Mouse (Mus musculus) forebrain, embryonic 10.5 days (tissue): ENCODE results near the gene Tmem189. TPM values are rescaled to one million over a fixed set of nuclear protein-coding genes. Genes with fewer than 3 reads are reported as not detected.

Experiments used
- DNase-seq: peaks from one replicate; pipeline ENCODE4 v3.0.0-alpha.2; 2017; ENCODE audit warnings: low spot score; ENCODE audit errors: extremely low spot score
- H3K27ac ChIP-seq: fragments of 300-500 bp; sonication (generic); 2 replicates; pipeline ENCODE4 v1.5.1; 2016; ENCODE audit warnings: mild to moderate bottlenecking
- H3K27me3 ChIP-seq: fragments of 300-500 bp; sonication (generic); 2 replicates; pipeline ENCODE4 v1.6.1; 2016; ENCODE audit warnings: mild to moderate bottlenecking; ENCODE audit not compliant: poor library complexity, severe bottlenecking
- H3K36me3 ChIP-seq: fragments of 300-500 bp; sonication (generic); replicated peaks from 2 replicates; pipeline ENCODE4 v1.6.1; 2016; ENCODE audit warnings: mild to moderate bottlenecking, moderate library complexity
- H3K4me1 ChIP-seq: fragments of 300-500 bp; sonication (generic); 2 replicates; pipeline ENCODE4 v1.6.1; 2016
- H3K4me3 ChIP-seq: fragments of 300-500 bp; sonication (generic); 2 replicates; pipeline ENCODE4 v1.5.1; 2016; ENCODE audit warnings: mild to moderate bottlenecking, moderate library complexity
- H3K9me3 ChIP-seq: fragments of 300-500 bp; sonication (generic); 2 replicates; pipeline ENCODE4 v1.6.1; 2016; ENCODE audit warnings: mild to moderate bottlenecking, moderate library complexity
- WGBS: fragments of 180-500 bp; shearing (Covaris S2); methylation state at CpG from one replicate; pipeline ENCODE4 v1.1.7; 2016; 5-methylcytosine and 5-hydroxymethylcytosine counted together
- polyA plus RNA-seq: library from polyadenylated mRNA; unstranded; fragments of >200 nt; fragmentation: Nextera tagmentation; extraction: Ambion mirVana; gene quantifications from 2 replicates; pipeline ENCODE4 v1.2.1, GENCODE M21; 2016

The Tmem189 gene
- polyA plus RNA-seq, 1 experiment from 2014 or later = 31.5 TPM

- no peaks in the 10 kb centered on the region for H3K9me3 ChIP-seq
- H3K4me1 ChIP-seq = peaks cover 26% of the 10 kb centered on the region
- no peak overlapping the region for H3K27ac ChIP-seq
- 88% methylated on average over 4 of the region's 4 CpGs for WGBS
- H3K36me3 ChIP-seq = no peaks in the 10 kb centered on the region
- no peak overlapping the region for H3K4me3 ChIP-seq
- peaks cover 76% of the 10 kb centered on the region for H3K27me3 ChIP-seq
- no peak for DNase-seq
Observed at GRCm38 (mm10) chr2:167687250-167687586, 2.4 kb downstream of the Tmem189 start.

GRCm38 (mm10) chr2:167686382-167687249 lies 3.0 kb downstream of the Tmem189 start:
- H3K27me3 ChIP-seq = peaks cover 70% of the 10 kb centered on the region

GRCm38 (mm10) chr2:167685865-167686264 lies 3.8 kb downstream of the Tmem189 start:
- peaks cover 26% of the 10 kb centered on the region for H3K4me1 ChIP-seq
- WGBS = 88% methylated on average over 3 of the region's 3 CpGs
- no peak for DNase-seq
- H3K36me3 ChIP-seq = no peaks in the 10 kb centered on the region
- no peak overlapping the region for H3K27ac ChIP-seq
- no peaks in the 10 kb centered on the region for H3K9me3 ChIP-seq
- H3K4me3 ChIP-seq = no peak overlapping the region
- peaks cover 63% of the 10 kb centered on the region for H3K27me3 ChIP-seq

More at GRCm38 (mm10) chr2:167686382-167687249, 3.0 kb downstream of the Tmem189 start:
- Histone ChIP-seq H3K4me3 (no peak overlapping the region), H3K27ac (no peak overlapping the region), H3K9me3 (no peaks in the 10 kb centered on the region), H3K36me3 (no peaks in the 10 kb centered on the region), H3K4me1 (peaks cover 26% of the 10 kb centered on the region)
- no peak for DNase-seq
- 82% methylated on average over 16 of the region's 16 CpGs for WGBS

DNA sequence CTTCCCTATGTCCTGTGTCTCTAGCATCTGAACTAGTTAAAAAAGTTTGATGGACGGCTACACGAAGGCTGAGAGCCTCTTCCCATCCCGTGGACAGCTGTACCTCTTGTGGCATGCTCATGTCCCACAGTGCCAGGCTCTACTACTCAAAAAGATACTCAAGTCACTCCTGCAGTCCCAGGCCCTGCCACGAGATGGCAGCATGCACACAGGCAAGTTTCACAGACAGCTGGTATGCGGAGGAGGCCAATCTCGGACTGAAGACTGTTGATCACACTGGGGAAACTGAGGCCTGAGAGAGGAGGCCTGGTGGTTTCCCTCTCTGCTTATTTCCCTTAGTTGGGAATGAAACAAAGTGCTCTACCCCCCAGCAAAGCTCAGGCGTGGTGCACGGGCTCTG lies 4.5 kb downstream of the Tmem189 start:
- Histone ChIP-seq H3K4me1 (peaks cover 26% of the 10 kb centered on the region), H3K27ac (no peak overlapping the region), H3K27me3 (peaks cover 56% of the 10 kb centered on the region), H3K36me3 (no peaks in the 10 kb centered on the region), H3K9me3 (no peaks in the 10 kb centered on the region), H3K4me3 (no peak overlapping the region)
- peak; percentile 94 for DNase-seq
- 8% methylated on average over 8 of the region's 8 CpGs for WGBS

DNA sequence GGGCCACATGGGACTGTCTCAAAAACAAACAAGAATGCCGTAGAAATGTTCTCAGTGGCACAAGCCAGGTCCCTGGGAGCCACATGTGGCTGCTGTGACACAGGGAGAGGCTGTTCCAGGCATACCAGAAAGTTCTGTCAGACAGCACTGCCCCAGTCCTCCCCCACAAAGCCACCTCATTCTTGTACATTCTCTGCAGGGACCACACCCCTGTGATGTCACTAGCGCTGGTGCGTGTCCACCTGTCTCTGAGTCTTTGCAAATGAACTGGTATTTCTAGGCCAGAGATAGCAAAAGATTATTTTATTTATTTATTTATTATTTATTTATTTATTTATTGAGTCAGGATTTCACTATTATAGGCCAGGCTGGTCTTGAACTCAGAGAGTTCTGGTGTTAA lies 5.9 kb downstream of the Tmem189 start:
- peaks cover 18% of the 10 kb centered on the region for H3K4me1 ChIP-seq
- no peaks in the 10 kb centered on the region for H3K36me3 ChIP-seq
- DNase-seq = no peak
- H3K27me3 ChIP-seq = peaks cover 41% of the 10 kb centered on the region
- no peak overlapping the region for H3K27ac ChIP-seq
- no peaks in the 10 kb centered on the region for H3K9me3 ChIP-seq
- no peak overlapping the region for H3K4me3 ChIP-seq
- 87% methylated on average over 3 of the region's 3 CpGs for WGBS

DNA sequence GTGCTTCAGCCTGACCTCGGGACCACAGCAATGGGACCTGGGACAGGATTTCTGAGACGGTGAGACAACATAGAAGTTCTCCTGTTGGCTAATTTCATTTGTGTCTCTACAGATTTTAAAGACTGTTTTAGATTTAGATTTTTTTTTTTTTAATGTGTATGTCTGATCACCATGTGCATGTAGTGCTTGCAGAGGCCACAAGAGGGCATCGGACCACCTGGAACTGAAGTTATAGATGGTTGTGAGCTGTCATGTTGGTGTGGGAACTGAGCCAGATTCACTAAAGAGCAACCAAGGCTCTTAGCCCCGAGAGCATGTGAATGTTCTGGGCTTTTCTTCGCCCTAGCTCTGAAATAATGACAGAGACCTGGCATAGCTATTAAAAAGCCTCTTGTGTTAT lies 9.0 kb downstream of the Tmem189 start:
- no peak overlapping the region for H3K27ac ChIP-seq
- peaks cover 5% of the 10 kb centered on the region; the same call in 1 of the 2 replicates for H3K4me1 ChIP-seq
- H3K36me3 ChIP-seq = no peaks in the 10 kb centered on the region
- H3K27me3 ChIP-seq = peaks cover 11% of the 10 kb centered on the region
- no peak overlapping the region for H3K4me3 ChIP-seq
- DNase-seq = peak; percentile 53
- no peaks in the 10 kb centered on the region for H3K9me3 ChIP-seq
- 58% methylated on average over 5 of the region's 5 CpGs for WGBS

GRCm38 (mm10) chr2:167679902-167680430 lies 9.7 kb downstream of the Tmem189 start:
- H3K4me1 ChIP-seq = peaks cover 11% of the 10 kb centered on the region; the same call in 1 of the 2 replicates
- 4% methylated on average over 13 of the region's 13 CpGs for WGBS
- peaks cover 5% of the 10 kb centered on the region; the same call in 1 of the 2 replicates for H3K27me3 ChIP-seq
- H3K9me3 ChIP-seq = no peaks in the 10 kb centered on the region
- peak; percentile 80 for DNase-seq
- no peak overlapping the region for H3K27ac ChIP-seq
- no peaks in the 10 kb centered on the region for H3K36me3 ChIP-seq
- H3K4me3 ChIP-seq = no peak overlapping the region

GRCm38 (mm10) chr2:167678600-167678999 lies 11.0 kb downstream of the Tmem189 start:
- peaks cover 11% of the 10 kb centered on the region; the same call in 1 of the 2 replicates for H3K4me1 ChIP-seq
- H3K36me3 ChIP-seq = no peaks in the 10 kb centered on the region
- no peak for DNase-seq
- no peak overlapping the region for H3K4me3 ChIP-seq
- no peaks in the 10 kb centered on the region for H3K9me3 ChIP-seq
- H3K27ac ChIP-seq = no peak overlapping the region
- H3K27me3 ChIP-seq = peaks cover 5% of the 10 kb centered on the region; the same call in 1 of the 2 replicates
- WGBS = 49% methylated on average over 5 of the region's 5 CpGs

DNA sequence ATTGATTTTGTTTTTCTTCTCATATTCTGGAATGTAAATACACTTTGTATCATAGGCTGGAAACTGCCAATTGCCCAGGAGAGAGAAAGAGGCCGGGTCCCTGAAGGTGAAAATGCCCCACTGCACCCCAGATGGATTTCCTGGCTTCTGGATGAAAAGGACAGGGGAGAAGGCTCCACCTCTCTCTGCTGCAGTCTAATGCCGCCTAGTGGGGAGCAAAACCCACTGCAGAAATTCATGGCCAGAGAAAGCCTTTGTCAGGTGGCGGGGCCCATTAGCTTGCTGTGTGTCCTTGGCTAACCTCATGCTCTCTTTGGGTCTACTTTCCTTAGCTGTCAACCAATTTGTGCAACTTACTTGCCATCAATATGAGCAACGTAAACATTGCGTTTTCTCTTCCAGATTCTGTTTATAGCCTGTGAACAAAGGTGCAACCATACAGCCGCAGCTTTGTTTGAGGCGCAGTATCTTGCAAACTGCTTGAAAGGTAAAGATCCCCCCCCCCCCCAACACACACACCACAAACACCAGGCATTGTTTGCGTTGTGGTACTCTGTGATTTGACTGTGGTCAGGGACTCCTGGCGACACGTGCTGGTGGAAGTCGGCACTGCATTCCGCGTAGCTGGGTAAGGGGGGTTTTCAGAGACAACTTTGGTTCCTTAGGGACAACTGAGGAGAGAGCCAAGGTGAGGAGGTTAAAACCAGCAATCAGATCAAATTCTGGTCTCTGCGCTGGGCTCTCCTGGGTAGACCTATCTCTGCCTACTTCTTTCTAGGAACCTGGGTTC lies 14.3 kb downstream of the Tmem189 start:
- no peak overlapping the region for H3K4me3 ChIP-seq
- no peaks in the 10 kb centered on the region for H3K9me3 ChIP-seq
- H3K27me3 ChIP-seq = no peaks in the 10 kb centered on the region
- H3K4me1 ChIP-seq = peaks cover 24% of the 10 kb centered on the region; the same call in 1 of the 2 replicates
- no peak for DNase-seq
- H3K27ac ChIP-seq = no peak overlapping the region
- H3K36me3 ChIP-seq = no peaks in the 10 kb centered on the region
- WGBS = 41% methylated on average over 14 of the region's 14 CpGs

- no peak for DNase-seq
- Histone ChIP-seq H3K9me3 (no peaks in the 10 kb centered on the region), H3K27ac (no peak overlapping the region), H3K27me3 (no peaks in the 10 kb centered on the region), H3K36me3 (no peaks in the 10 kb centered on the region), H3K4me3 (no peak overlapping the region), H3K4me1 (peaks cover 19% of the 10 kb centered on the region; the same call in 1 of the 2 replicates)
- 41% methylated on average over 13 of the region's 13 CpGs for WGBS
Observed at GRCm38 (mm10) chr2:167672212-167672685, 17.4 kb downstream of the Tmem189 start.

GRCm38 (mm10) chr2:167671101-167671633 lies 18.5 kb downstream of the Tmem189 start:
- WGBS = 87% methylated on average over 5 of the region's 5 CpGs
- Histone ChIP-seq H3K4me1 (peaks cover 19% of the 10 kb centered on the region; the same call in 1 of the 2 replicates), H3K27ac (no peak overlapping the region), H3K4me3 (no peak overlapping the region), H3K27me3 (no peaks in the 10 kb centered on the region), H3K9me3 (no peaks in the 10 kb centered on the region), H3K36me3 (no peaks in the 10 kb centered on the region)
- no peak for DNase-seq

DNA sequence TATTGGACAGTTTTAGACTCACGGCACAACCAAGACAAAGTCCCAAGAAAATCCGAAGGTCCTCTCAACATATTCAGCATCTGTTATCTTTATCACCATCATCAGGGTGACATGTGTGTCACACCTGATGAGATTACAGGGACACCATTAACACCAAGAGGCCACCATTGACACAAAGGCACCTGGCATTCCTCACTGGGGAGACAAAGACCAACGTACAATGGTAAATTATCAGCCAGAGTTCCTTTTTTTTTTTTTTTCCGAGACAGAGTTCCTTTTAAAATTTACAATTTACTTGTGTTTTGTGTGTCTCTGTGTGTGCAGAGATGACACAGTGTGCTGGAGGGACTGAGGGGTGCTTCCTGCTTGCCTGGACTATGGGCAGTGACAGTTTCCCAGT lies 20.2 kb downstream of the Tmem189 start:
- 87% methylated on average over 4 of the region's 4 CpGs for WGBS
- no peaks in the 10 kb centered on the region for H3K36me3 ChIP-seq
- no peaks in the 10 kb centered on the region for H3K9me3 ChIP-seq
- no peak overlapping the region for H3K4me3 ChIP-seq
- H3K4me1 ChIP-seq = peaks cover 14% of the 10 kb centered on the region; the same call in 1 of the 2 replicates
- no peak overlapping the region for H3K27ac ChIP-seq
- no peak for DNase-seq
- H3K27me3 ChIP-seq = no peaks in the 10 kb centered on the region
